Mouse (Mus musculus) megakaryocyte, embryonic 14.5 days (primary cell): Measurements from ENCODE around the gene Ush2a.

Source experiments
- FLI1 ChIP-seq: IDR thresholded peaks from 2 replicates; pipeline ENCODE4 v1.6.1; 2012; ENCODE audit warnings: low read length, inconsistent platforms, mixed read lengths
- GATA1 ChIP-seq: IDR thresholded peaks from 3 replicates; pipeline ENCODE4 v1.6.1; 2012; ENCODE audit warnings: mixed read lengths, low read length, inconsistent platforms, borderline replicate concordance

- TF ChIP-seq GATA1 (no peak), FLI1 (no peak)
Observed at GRCm38 (mm10) chr1:188407176-188407575, 145.4 kb downstream of the Ush2a start.
